Mouse (Mus musculus) lung, adult 2 months (tissue): ENCODE data around the gene Zfp639.

Experiments used
- CTCF ChIP-seq: fragments of 200-500 bp; IDR thresholded peaks from 2 replicates; pipeline ENCODE4 v1.5.1; 2011; ENCODE audit warnings: mild to moderate bottlenecking, low read length, control low read depth; ENCODE audit not compliant: insufficient read depth
- POLR2A ChIP-seq: fragments of 200-500 bp; IDR thresholded peaks from 2 replicates; pipeline ENCODE4 v1.6.1; 2011; ENCODE audit warnings: low read depth, mild to moderate bottlenecking, control low read depth, low read length, borderline replicate concordance; ENCODE audit errors: extremely low read depth

GRCm38 (mm10) chr3:32494387-32495087 is 15.5 kb upstream of the Zfp639 start:
- TF ChIP-seq POLR2A (no peak), CTCF (no peak)
